Mouse (Mus musculus) heart, postnatal 0 days (tissue): ENCODE measurements at regions not wholly inside any gene's neighbourhood (a gene's known extent, or its start where the extent isn't known, plus 50 kb on each side); places are given as distances from the start of the nearest gene placed in this dataset.
A peak's percentile ranks its signal among the peaks of the same experiment; 100 is the strongest.

Experiments
- ATAC-seq: fragments of 200-750 bp; cut with Nextera tagmentation; 2 replicates; pipeline ENCODE4 v1.8.0; 2017; ENCODE audit warnings: low read depth, moderate number of reproducible peaks, moderate library complexity; ENCODE audit not compliant: insufficient read depth
- DNase-seq: peaks from one replicate; pipeline ENCODE4 v3.0.0-alpha.2; 2016; ENCODE audit warnings: low spot score
- H3K27ac ChIP-seq: fragments of 300-500 bp; sonication (generic); 2 replicates; pipeline ENCODE4 v1.5.1; 2014; ENCODE audit warnings: low read depth, mild to moderate bottlenecking
- H3K27me3 ChIP-seq: fragments of 300-500 bp; sonication (generic); 2 replicates; pipeline ENCODE4 v1.6.1; 2014; ENCODE audit warnings: low read length, mixed read lengths; ENCODE audit not compliant: control insufficient read depth, insufficient read depth
- H3K36me3 ChIP-seq: fragments of 300-500 bp; sonication (generic); replicated peaks from 2 replicates; pipeline ENCODE4 v1.6.1; 2014; ENCODE audit warnings: low read length, mixed read lengths; ENCODE audit not compliant: control insufficient read depth, insufficient read depth
- H3K4me1 ChIP-seq: fragments of 300-500 bp; sonication (generic); 2 replicates; pipeline ENCODE4 v1.6.1; 2014; ENCODE audit warnings: antibody characterized with exemption; ENCODE audit not compliant: control insufficient read depth, insufficient read depth
- H3K4me2 ChIP-seq: fragments of 300-500 bp; sonication (generic); 2 replicates; pipeline ENCODE4 v1.6.1; 2014; ENCODE audit warnings: low read depth, mild to moderate bottlenecking, low read length, moderate library complexity
- H3K4me3 ChIP-seq: fragments of 300-500 bp; sonication (generic); 2 replicates; pipeline ENCODE4 v1.5.1; 2014; ENCODE audit warnings: low read depth, low read length
- H3K9ac ChIP-seq: fragments of 300-500 bp; sonication (generic); replicated peaks from 2 replicates; pipeline ENCODE4 v1.6.1; 2014; ENCODE audit warnings: low read depth, low read length, mixed read lengths
- H3K9me3 ChIP-seq: fragments of 300-500 bp; sonication (generic); replicated peaks from 2 replicates; pipeline ENCODE4 v1.6.1; 2016; ENCODE audit warnings: low read length; ENCODE audit not compliant: control insufficient read depth
- CTCF ChIP-seq: IDR thresholded peaks from 2 replicates; pipeline ENCODE4 v1.5.1; 2016; ENCODE audit warnings: antibody characterized with exemption, control low read depth, low read depth
- EP300 ChIP-seq: IDR thresholded peaks from 2 replicates; pipeline ENCODE4 v1.6.1; 2016; ENCODE audit warnings: antibody characterized with exemption, low read depth
- WGBS: fragments of 180-500 bp; shearing (Covaris S2); extraction: QIAGEN DNeasy Blood & Tissue Kit; methylation state at CpG from one replicate; pipeline ENCODE4 v1.1.7; 2014; 5-methylcytosine and 5-hydroxymethylcytosine counted together

- ATAC-seq (no peak), DNase-seq (no peak)
- no peaks in the 10 kb centered on the region for H3K27me3 ChIP-seq
- WGBS, result 78% methylated on average over 9 of the region's 9 CpGs
- H3K4me3 ChIP-seq, result no peak overlapping the region
- 0 out of 2 replicates have a peak, but pooled peaks cover 5% of the 10 kb centered on the region for H3K36me3 ChIP-seq
- peaks cover 11% of the 10 kb centered on the region; the same call in 1 of the 2 replicates for H3K4me1 ChIP-seq
- H3K9ac ChIP-seq, result no peak overlapping the region
- TF ChIP-seq EP300, result no peak
- TF ChIP-seq CTCF, result no peak
- no peak overlapping the region for H3K27ac ChIP-seq
- H3K4me2 ChIP-seq, result no peak overlapping the region
- peaks cover 9% of the 10 kb centered on the region; the same call in 1 of the 2 replicates for H3K9me3 ChIP-seq
These were observed 1182.7 kb upstream of the A1bg start for GRCm38 (mm10) chr15:62105483-62105882.

- H3K4me2 ChIP-seq, result no peak overlapping the region
- TF ChIP-seq CTCF (no peak), EP300 (no peak)
These were observed 1181.8 kb upstream of the A1bg start for GRCm38 (mm10) chr15:62104653-62105052.

GRCm38 (mm10) chr15:62099683-62100082 lies 1176.9 kb upstream of the A1bg start:
- Histone ChIP-seq H3K27me3 (no peaks in the 10 kb centered on the region), H3K27ac (no peak overlapping the region), H3K9me3 (peaks cover 9% of the 10 kb centered on the region; the same call in 1 of the 2 replicates), H3K4me1 (peaks cover 13% of the 10 kb centered on the region), H3K9ac (no peak overlapping the region), H3K4me3 (no peak overlapping the region), H3K36me3 (0 out of 2 replicates have a peak, but pooled peaks cover 5% of the 10 kb centered on the region), H3K4me2 (no peak overlapping the region)
- 46% methylated on average over 6 of the region's 6 CpGs for WGBS
- DNase-seq (no peak), ATAC-seq (no peak)
- TF ChIP-seq EP300 (no peak), CTCF (no peak)

More at GRCm38 (mm10) chr15:62104653-62105052, 1181.8 kb upstream of the A1bg start:
- Histone ChIP-seq H3K9me3 (peaks cover 9% of the 10 kb centered on the region; the same call in 1 of the 2 replicates), H3K36me3 (0 out of 2 replicates have a peak, but pooled peaks cover 5% of the 10 kb centered on the region), H3K9ac (no peak overlapping the region), H3K4me1 (peaks cover 11% of the 10 kb centered on the region; the same call in 1 of the 2 replicates), H3K27ac (no peak overlapping the region), H3K27me3 (no peaks in the 10 kb centered on the region), H3K4me3 (no peak overlapping the region)
- ATAC-seq (no peak), DNase-seq (no peak)
- WGBS, result 24% methylated on average over 7 of the region's 7 CpGs

GRCm38 (mm10) chr15:62098791-62099660 lies 1176.2 kb upstream of the A1bg start:
- H3K4me1 ChIP-seq, result peaks cover 13% of the 10 kb centered on the region
- peak overlapping the region; percentile 53 for H3K27ac ChIP-seq
- H3K27me3 ChIP-seq, result no peaks in the 10 kb centered on the region
- H3K9ac ChIP-seq, result peak overlapping the region; percentile 19; the same call in 1 of the 2 replicates
- TF ChIP-seq EP300 (peak; percentile 55; the same call in 1 of the 2 replicates), CTCF (no peak)
- peak; percentile 72 for DNase-seq
- 26% methylated on average over 16 of the region's 16 CpGs for WGBS
- peaks cover 9% of the 10 kb centered on the region; the same call in 1 of the 2 replicates for H3K9me3 ChIP-seq
- peak overlapping the region; percentile 36 for H3K4me2 ChIP-seq
- H3K4me3 ChIP-seq, result no peak overlapping the region
- 0 out of 2 replicates have a peak, but pooled peaks cover 5% of the 10 kb centered on the region for H3K36me3 ChIP-seq
- peak; percentile 90 for ATAC-seq

- ATAC-seq (no peak), DNase-seq (no peak)
- Histone ChIP-seq H3K4me3 (no peak overlapping the region), H3K27me3 (no peaks in the 10 kb centered on the region), H3K9ac (no peak overlapping the region), H3K36me3 (no peaks in the 10 kb centered on the region), H3K9me3 (no peaks in the 10 kb centered on the region), H3K27ac (no peak overlapping the region), H3K4me2 (no peak overlapping the region), H3K4me1 (peaks cover 24% of the 10 kb centered on the region)
- TF ChIP-seq EP300, result no peak
- TF ChIP-seq CTCF, result no peak
- 87% methylated on average over 7 of the region's 7 CpGs for WGBS
These were observed 1174.0 kb upstream of the A1bg start for GRCm38 (mm10) chr15:62096778-62097177.
